ENCODE assay signal across 14 mouse cellular contexts in genomic region chr9:41924140-41924539, GRCm38 (mm10).
DNase-seq lines count a peak whose midpoint lies in the region; ATAC-seq and TF ChIP-seq lines count a peak whose summit lies in the region.
"Had no signal": no experiment of that assay in that cellular context is flagged by ENCODE, and none has a peak within 500 bp of the region (broad histone marks: within the 10 kb centered on the region; RNA-seq: fewer than 3 reads in every experiment).

No protein-coding gene starts in this region.

- no peak overlapping the region for H3K4me3 ChIP-seq in forebrain, embryonic 10.5 days
- no peak overlapping the region for H3K4me3 ChIP-seq in forebrain, postnatal 0 days (ENCODE audit: low read depth, low read length)
- no peak overlapping the region for H3K4me3 ChIP-seq in liver, embryonic 11.5 days (ENCODE audit: low read depth, low read length)
- no peak overlapping the region for H3K4me3 ChIP-seq in liver, embryonic 12.5 days
- no peak overlapping the region for H3K4me3 ChIP-seq in forebrain, embryonic 11.5 days (ENCODE audit: low read depth, low read length)
- H3K4me3 ChIP-seq in limb, embryonic 15.5 days: no peak overlapping the region
- H3K4me3 ChIP-seq: erythroblast, embryonic 14.5 days; midbrain, embryonic 15.5 days had no signal

- peaks cover 4% of the 10 kb centered on the region; the same call in 1 of the 2 replicates for H3K9me3 ChIP-seq in forebrain, embryonic 10.5 days
- H3K9me3 ChIP-seq in forebrain, postnatal 0 days (ENCODE audit: low read length): no peaks in the 10 kb centered on the region
- no peaks in the 10 kb centered on the region for H3K9me3 ChIP-seq in liver, embryonic 11.5 days (ENCODE audit: control insufficient read depth, low read length)
- no peaks in the 10 kb centered on the region for H3K9me3 ChIP-seq in liver, embryonic 12.5 days (replicated peaks)
- H3K9me3 ChIP-seq in forebrain, embryonic 11.5 days (ENCODE audit: control insufficient read depth, low read length): no peaks in the 10 kb centered on the region
- H3K9me3 ChIP-seq in limb, embryonic 15.5 days: no peaks in the 10 kb centered on the region
- H3K9me3 ChIP-seq: midbrain, embryonic 15.5 days had no signal

- H3K9ac ChIP-seq in forebrain, postnatal 0 days: no peak overlapping the region
- H3K9ac ChIP-seq in liver, embryonic 11.5 days (ENCODE audit: low read depth, low read length): no peak overlapping the region
- H3K9ac ChIP-seq in liver, embryonic 12.5 days: no peak overlapping the region
- no peak overlapping the region for H3K9ac ChIP-seq in forebrain, embryonic 11.5 days (ENCODE audit: low read length)
- no peak overlapping the region for H3K9ac ChIP-seq in limb, embryonic 15.5 days
- H3K9ac ChIP-seq: midbrain, embryonic 15.5 days had no signal

- peak overlapping the region; percentile 44 for H3K27ac ChIP-seq in forebrain, embryonic 10.5 days
- no peak overlapping the region for H3K27ac ChIP-seq in forebrain, postnatal 0 days (ENCODE audit: low read depth, low read length)
- 0 out of 2 replicates have a peak overlapping the region, but pooled peaks have one; percentile 34 for H3K27ac ChIP-seq in liver, embryonic 11.5 days (ENCODE audit: low read depth, low read length)
- no peak overlapping the region for H3K27ac ChIP-seq in liver, embryonic 12.5 days
- peak overlapping the region; percentile 53; the same call in 1 of the 2 replicates for H3K27ac ChIP-seq in forebrain, embryonic 11.5 days (ENCODE audit: low read depth, low read length)
- H3K27ac ChIP-seq in limb, embryonic 15.5 days: peak overlapping the region; percentile 85
- H3K27ac ChIP-seq: midbrain, embryonic 15.5 days had no signal

- H3K4me1 ChIP-seq in forebrain, embryonic 10.5 days: peaks cover 23% of the 10 kb centered on the region
- no peaks in the 10 kb centered on the region for H3K4me1 ChIP-seq in forebrain, postnatal 0 days (ENCODE audit: insufficient read depth)
- no peaks in the 10 kb centered on the region for H3K4me1 ChIP-seq in liver, embryonic 11.5 days (replicated peaks; ENCODE audit: control insufficient read depth, insufficient read depth, low read length)
- H3K4me1 ChIP-seq in liver, embryonic 12.5 days: no peaks in the 10 kb centered on the region
- peaks cover 6% of the 10 kb centered on the region for H3K4me1 ChIP-seq in forebrain, embryonic 11.5 days (replicated peaks; ENCODE audit: control insufficient read depth, insufficient read depth, low read length)
- H3K4me1 ChIP-seq in limb, embryonic 15.5 days: peaks cover 23% of the 10 kb centered on the region

- 43% methylated on average over 2 of the region's 2 CpGs for WGBS in forebrain, embryonic 10.5 days
- 45% methylated on average over 2 of the region's 2 CpGs for WGBS in forebrain, postnatal 0 days
- whole genome bisulfite sequencing in liver, embryonic 11.5 days: 43% methylated on average over 2 of the region's 2 CpGs
- WGBS in liver, embryonic 12.5 days (ENCODE audit: insufficient replicate concordance): 48% methylated on average over 2 of the region's 2 CpGs
- WGBS in forebrain, embryonic 11.5 days: 44% methylated on average over 2 of the region's 2 CpGs
- 18% methylated on average over 2 of the region's 2 CpGs for WGBS in limb, embryonic 15.5 days

- H3K36me3 ChIP-seq in forebrain, embryonic 10.5 days (replicated peaks): no peaks in the 10 kb centered on the region
- H3K36me3 ChIP-seq in forebrain, postnatal 0 days (ENCODE audit: insufficient read depth): no peaks in the 10 kb centered on the region
- no peaks in the 10 kb centered on the region for H3K36me3 ChIP-seq in liver, embryonic 11.5 days (ENCODE audit: control insufficient read depth, insufficient read depth, low read length)
- no peaks in the 10 kb centered on the region for H3K36me3 ChIP-seq in liver, embryonic 12.5 days
- no peaks in the 10 kb centered on the region for H3K36me3 ChIP-seq in forebrain, embryonic 11.5 days (ENCODE audit: control insufficient read depth, insufficient read depth, low read length)
- H3K36me3 ChIP-seq in limb, embryonic 15.5 days: no peaks in the 10 kb centered on the region
- H3K36me3 ChIP-seq: midbrain, embryonic 15.5 days had no signal

- no peak overlapping the region for H3K4me2 ChIP-seq in forebrain, postnatal 0 days (ENCODE audit: low read depth)
- no peak overlapping the region for H3K4me2 ChIP-seq in liver, embryonic 11.5 days
- H3K4me2 ChIP-seq in liver, embryonic 12.5 days: no peak overlapping the region
- no peak overlapping the region for H3K4me2 ChIP-seq in forebrain, embryonic 11.5 days (ENCODE audit: low read depth, low read length, severe bottlenecking)
- no peak overlapping the region for H3K4me2 ChIP-seq in limb, embryonic 15.5 days
- H3K4me2 ChIP-seq: midbrain, embryonic 15.5 days had no signal

- DNase-seq in forebrain, embryonic 10.5 days (ENCODE audit: extremely low spot score, low spot score): no peak
- DNase-seq in forebrain, postnatal 0 days: no peak
- DNase-seq in liver, embryonic 11.5 days (ENCODE audit: low spot score): no peak
- DNase-seq in forebrain, embryonic 11.5 days (ENCODE audit: low spot score): no peak
- no peak for DNase-seq in ovary, postnatal 36 days (ENCODE audit: low spot score)
- no peak for DNase-seq in urinary bladder, postnatal 4 days (ENCODE audit: low spot score in 2 of 2)
- DNase-seq: adrenal gland, postnatal 14 days; cerebellum, adult 18-20 months; lung, postnatal 10 days had no signal

- no peak for TF ChIP-seq CTCF in forebrain, postnatal 0 days (IDR thresholded peaks at IDR 0.05; ENCODE audit: low read depth)

- no peaks in the 10 kb centered on the region; the same call in 1 of the 2 replicates for H3K27me3 ChIP-seq in forebrain, embryonic 10.5 days (ENCODE audit: poor library complexity, severe bottlenecking)
- H3K27me3 ChIP-seq in forebrain, postnatal 0 days (ENCODE audit: insufficient read depth, low read length): no peaks in the 10 kb centered on the region
- no peaks in the 10 kb centered on the region for H3K27me3 ChIP-seq in liver, embryonic 11.5 days (replicated peaks; ENCODE audit: control insufficient read depth, insufficient read depth, low read length)
- H3K27me3 ChIP-seq in liver, embryonic 12.5 days (replicated peaks): no peaks in the 10 kb centered on the region
- H3K27me3 ChIP-seq in forebrain, embryonic 11.5 days (ENCODE audit: control insufficient read depth, insufficient read depth, low read length): no peaks in the 10 kb centered on the region
- no peaks in the 10 kb centered on the region for H3K27me3 ChIP-seq in limb, embryonic 15.5 days
- H3K27me3 ChIP-seq: midbrain, embryonic 15.5 days had no signal

- no peak for ATAC-seq in forebrain, postnatal 0 days
- ATAC-seq in liver, embryonic 11.5 days (replicated peaks; ENCODE audit: low FRiP score): no peak
- no peak for ATAC-seq in liver, embryonic 12.5 days
- no peak for ATAC-seq in forebrain, embryonic 11.5 days (replicated peaks; ENCODE audit: low FRiP score)
- ATAC-seq in limb, embryonic 15.5 days (ENCODE audit: insufficient number of reproducible peaks, low FRiP score, low TSS enrichment, low read depth): no peak
- ATAC-seq: intestine, postnatal 0 days; midbrain, embryonic 15.5 days had no signal

Comparison
In these comparisons a context has a peak if more than half of its experiments do, and no peak if none do; other contexts are left out.
1. H3K27ac ChIP-seq: peak in forebrain, embryonic 10.5 days (single experiment), liver, embryonic 11.5 days (single experiment), forebrain, embryonic 11.5 days (single experiment) and limb, embryonic 15.5 days (single experiment); none in forebrain, postnatal 0 days (single experiment) and liver, embryonic 12.5 days (single experiment).